Mouse (Mus musculus): ENCODE results near the gene Ptgs2.

Gene Ptgs2

DNA sequence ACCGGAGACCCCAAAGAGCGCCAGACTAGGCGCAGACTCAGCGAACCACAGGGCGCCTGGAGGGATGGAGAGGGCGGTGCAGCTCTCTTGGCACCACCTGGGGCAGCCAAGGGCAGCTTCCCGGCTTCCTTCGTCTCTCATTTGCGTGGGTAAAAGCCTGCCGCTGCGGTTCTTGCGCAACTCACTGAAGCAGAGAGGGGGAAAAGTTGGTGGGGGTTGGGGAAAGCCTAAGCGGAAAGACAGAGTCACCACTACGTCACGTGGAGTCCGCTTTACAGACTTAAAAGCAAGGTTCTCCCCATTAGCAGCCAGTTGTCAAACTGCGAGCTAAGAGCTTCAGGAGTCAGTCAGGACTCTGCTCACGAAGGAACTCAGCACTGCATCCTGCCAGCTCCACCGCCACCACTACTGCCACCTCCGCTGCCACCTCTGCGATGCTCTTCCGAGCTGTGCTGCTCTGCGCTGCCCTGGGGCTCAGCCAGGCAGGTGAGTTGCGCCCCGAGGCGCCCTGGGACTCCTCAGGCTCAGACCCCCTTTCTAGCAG is at the start of gene Ptgs2:
Gene Ptgs2 (plus strand): TSS at position 242 of the 544 bp plus-strand sequence.
- DNase-seq: peak; percentile 22

DNA sequence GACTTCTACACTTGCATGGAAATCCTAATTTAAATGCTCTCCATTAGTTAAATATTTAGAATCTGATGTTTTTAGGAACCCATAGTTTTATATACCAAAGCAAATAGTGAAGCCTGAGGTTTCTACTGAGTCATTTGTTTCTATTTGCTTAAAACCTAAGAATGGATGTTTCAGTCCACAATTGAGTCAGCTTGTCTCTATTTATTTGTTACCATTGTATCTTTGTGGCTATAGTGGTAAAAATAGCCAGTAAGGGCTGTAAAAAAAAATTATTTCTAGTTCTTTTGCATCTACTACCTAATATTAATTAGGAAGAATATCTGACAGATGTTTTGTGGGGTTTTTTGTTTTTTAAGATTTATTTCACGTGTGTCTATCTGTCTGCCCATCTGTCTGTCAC is 49.6 kb upstream of the Ptgs2 start:
- DNase-seq: no peak

DNA sequence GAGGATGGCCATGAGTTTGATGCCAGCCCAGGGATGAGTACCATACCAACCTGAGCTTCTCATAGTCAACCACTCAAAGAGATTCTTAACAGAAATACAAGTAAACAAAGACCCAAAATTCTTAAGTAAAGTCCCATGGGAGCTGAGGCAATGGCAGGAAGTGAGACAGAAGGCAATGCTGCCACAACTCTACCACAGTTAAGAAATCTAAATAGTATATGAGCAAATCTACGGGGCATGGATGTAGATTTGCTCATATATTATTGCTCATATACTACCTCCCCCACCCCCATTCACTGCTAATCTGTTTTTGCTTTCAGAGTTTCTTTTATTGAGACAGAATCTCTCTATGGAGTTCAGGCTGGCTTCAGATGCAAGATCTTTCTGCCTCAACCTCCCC is 34.1 kb upstream of the Ptgs2 start:
- no peak for DNase-seq

DNA sequence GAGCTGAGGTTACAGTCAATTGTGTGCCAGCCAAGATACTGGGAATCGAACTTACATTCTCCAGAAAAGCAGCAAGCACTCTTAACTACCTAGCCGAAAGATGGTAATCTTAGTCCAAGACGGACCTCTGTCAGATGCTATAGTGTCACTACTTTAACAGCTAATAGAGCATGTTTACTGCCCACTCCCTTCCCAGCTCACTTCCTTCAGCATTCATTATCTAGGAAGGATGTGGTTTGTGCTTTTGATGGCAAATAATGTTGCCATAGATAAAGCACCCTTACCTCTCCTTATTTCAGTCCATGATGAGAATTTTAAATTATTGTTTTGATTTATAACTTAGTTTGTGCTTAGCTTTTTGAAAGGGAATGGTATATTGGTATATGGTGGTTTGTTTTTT is 27.0 kb upstream of the Ptgs2 start:
- no peak for DNase-seq

DNA sequence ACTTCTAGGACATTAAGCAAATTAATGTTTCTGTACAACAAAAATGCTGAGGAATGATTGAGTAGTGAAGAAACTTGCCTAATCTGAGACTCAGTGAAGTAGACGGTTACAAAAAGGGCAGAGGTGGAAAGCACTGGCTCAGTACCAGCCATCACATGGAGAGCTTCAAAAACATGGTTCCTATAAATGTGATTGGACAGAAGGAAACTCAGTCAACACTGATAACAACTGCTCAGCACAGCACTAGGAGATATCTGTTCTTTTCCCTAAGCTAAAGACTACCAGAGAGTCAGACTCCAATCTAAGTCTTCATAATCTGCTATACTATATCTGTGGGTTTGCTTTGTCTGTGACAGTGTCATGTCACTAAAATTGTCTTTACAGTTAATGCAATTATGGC is 25.2 kb upstream of the Ptgs2 start:
- no peak for DNase-seq

DNA sequence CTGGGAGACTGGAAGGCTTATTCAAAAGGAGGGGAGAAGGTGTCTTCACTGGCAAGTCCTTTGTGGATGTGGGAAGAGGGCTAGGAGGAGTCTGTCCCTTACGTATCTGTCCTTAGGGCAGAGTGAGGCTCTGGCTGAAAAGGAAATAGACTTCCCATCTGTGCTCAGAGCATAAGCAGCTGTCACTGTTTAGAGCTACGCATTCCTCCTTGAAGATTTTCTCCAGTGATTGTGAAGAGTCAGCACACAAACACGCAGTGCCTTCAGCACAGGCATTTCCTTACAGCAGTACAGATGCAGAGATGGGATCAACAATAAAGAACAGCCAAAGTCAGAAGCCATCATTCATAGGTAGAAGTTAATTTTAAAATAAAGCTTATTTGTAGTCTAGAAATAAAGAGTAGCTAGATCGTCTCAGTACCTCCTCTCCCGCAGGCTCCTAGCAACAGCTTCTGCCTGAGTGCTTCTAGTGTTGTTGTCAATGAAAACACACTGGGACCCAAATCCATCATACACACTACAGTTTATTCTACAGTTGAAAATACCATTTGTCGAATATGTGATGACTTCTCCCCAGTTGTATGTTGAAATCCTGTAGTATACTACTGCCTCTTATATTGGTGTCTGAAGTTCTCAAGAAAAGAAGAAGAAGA is 10.7 kb upstream of the Ptgs2 start:
- DNase-seq: no peak

DNA sequence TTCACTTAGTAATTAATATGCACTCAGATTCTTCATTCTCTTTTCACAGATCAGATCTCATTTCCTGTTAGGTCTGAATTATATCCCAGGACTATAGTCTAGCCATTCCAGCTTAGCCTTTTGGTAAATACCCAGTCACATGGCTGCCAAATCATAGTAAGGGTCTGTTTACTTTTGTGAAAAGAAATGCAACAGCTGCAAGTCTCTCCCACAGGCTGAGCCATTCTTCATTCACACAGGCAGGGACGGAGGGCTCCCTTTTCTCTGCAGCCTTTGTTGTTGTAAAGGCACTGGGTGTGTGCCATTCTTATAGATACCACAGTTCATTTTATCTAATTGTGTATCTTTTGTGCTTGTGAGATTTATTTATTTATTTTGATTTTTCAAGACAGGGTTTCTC is 9.6 kb upstream of the Ptgs2 start:
- no peak for DNase-seq

DNA sequence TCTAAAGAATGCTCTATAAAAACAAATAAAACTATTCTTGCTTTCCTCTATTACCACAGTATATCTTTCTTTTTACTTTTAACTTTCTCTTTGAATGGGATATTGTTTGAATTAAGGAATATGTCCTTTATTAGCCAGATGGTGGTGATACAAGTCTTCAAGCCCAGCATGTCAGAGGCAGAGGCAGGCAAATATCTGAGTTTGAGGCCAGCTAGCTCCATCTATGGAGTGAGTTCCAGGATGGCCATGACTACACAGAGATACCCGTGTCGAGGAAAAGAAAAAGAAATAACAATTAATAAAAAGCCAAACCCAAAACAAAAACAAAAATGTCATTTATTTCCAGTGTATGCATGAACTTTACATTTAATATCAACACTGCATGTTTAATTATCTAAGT is 2.8 kb upstream of the Ptgs2 start:
- DNase-seq: no peak

DNA sequence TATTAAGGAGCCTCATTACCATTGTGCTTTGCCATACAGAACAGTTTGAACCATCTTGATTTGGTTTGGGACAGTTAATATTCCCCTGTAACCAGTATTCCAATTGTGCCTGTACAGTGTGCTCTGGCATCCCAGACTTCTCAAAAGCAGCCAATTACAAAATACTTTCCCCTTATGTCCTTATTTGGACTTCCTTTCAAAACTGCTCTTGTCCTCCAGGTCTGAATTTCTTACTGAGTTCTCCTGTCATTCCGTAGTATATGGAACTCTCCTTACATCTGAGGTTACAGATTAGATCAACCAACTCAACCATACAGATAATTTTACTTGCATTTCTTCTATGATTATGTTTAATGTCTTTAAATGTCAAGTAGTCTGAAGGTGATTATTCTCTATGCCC is 2.1 kb upstream of the Ptgs2 start:
- DNase-seq: no peak

DNA sequence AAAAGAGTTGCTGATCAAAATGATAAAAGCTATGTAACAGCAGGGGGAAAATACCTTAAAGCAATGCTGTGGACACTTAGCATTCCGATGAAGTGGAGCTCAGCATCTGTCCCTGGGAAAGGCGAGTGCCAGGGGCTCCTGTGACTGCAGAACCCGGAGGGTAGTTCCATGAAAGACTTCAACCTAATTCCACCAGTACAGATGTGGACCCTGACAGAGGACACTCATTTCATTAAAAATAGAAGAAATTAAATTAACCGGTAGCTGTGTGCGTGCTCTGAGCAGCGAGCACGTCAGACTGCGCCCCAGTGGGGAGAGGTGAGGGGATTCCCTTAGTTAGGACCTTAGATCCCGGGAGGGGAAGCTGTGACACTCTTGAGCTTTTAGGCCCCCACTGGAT is 457 bp upstream of the Ptgs2 start:
- no peak for DNase-seq

DNA sequence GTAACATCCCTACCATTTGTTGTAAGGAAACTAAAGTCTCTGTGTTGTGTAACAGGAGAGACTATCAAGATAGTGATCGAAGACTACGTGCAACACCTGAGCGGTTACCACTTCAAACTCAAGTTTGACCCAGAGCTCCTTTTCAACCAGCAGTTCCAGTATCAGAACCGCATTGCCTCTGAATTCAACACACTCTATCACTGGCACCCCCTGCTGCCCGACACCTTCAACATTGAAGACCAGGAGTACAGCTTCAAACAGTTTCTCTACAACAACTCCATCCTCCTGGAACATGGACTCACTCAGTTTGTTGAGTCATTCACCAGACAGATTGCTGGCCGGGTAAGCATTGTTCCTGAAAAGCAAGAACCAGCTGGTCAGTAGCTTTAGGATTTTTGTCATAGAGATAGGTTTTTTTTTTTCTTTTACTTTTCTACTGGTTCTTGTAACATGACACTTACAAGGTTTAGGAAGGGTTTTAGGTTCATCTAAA is 4.4 kb downstream of the Ptgs2 start:
- DNase-seq: no peak

DNA sequence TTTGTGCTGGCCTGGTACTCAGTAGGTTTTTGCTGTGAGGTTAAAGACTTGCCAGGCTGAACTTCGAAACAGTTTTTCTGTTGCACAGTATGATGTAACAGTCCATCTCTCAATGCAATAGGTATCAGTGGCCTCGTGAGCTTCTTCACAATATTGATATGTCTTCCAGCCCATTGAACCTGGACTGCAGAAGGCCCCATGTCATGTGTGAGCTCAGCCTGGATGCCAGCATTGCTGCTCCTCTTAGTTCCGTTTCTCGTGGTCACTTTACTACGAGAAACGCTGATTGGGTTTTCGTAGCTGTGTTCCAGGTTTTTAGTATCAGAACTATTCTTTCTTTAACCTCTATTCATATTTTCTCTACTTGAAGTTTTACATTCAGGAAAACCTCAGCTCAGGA is 6.9 kb downstream of the Ptgs2 start:
- no peak for DNase-seq

DNA sequence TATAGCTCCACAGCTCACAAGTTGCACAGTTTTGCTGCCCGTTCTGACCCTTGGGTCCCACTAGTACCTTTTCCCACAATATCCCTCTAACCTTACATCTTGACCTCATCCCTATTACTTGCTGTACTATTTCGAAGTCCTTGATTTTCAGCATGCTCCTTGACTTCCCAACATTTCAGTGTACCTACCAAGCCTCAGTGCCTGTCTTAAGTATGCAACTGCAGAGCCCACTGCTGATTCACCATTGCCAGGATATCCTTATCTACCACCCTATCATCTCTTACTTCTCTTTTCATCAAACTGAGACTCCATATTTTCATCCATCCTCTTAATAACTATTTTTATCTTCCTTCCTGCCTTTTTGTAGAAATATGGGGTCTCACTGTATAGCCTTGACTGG is 9.8 kb downstream of the Ptgs2 start:
- no peak for DNase-seq

DNA sequence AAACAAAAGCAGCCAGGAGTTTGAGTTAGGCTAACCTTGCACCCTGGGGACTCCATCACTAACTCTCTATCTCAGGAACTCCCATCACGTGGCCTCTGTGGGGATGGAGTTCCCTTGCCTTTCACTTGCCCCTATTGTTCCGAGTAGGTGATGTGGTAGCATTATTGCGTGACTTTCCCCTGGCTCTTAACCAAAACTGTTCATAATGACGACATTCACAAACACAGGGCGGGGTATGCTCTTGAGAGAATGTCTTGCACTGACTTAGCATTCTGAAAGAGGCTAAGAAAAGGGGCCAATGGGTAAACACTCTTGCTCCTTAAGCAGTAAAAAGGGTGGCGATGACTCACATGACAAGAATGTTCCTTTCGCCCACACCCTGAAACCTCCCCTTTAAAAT is 15.5 kb downstream of the Ptgs2 start:
- DNase-seq: no peak

DNA sequence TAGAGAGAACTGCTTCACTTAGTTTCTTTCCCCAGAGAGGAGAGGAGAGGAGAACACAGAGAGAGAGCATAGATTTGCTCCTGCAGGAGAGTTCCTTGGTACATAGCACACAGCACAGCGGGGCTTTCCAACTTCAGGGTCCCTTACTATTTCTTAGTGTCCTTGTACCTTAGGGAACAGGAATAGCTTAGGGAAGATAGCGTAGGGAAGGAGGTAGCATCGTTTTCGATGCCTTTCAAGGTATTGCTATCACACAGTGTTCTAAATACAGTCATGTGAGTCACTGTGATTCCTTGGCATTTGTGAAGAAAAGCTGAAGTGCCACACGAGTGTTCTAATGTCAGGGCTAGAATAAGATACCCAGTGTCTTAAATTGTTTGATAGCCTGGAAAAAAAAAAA is 18.5 kb downstream of the Ptgs2 start:
- no peak for DNase-seq

DNA sequence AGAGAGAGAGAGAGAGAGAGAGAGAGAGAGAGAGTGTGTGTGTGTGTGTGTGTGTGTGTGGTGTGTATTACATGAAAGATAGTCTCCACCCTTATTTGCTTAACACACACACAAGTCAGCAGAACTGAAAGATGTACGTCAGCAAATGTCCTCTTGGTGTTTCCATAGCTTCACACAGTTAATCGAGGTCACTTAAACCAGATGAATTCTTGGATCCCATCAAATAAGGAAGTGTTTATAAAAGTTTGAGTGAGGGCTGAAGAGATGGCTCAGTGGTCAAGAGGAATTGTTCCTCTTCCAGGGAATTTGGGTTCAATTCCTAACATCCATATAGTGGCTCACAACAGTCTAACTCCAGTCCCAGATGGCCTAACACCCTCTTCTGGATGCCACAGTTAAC is 25.7 kb downstream of the Ptgs2 start:
- no peak for DNase-seq

DNA sequence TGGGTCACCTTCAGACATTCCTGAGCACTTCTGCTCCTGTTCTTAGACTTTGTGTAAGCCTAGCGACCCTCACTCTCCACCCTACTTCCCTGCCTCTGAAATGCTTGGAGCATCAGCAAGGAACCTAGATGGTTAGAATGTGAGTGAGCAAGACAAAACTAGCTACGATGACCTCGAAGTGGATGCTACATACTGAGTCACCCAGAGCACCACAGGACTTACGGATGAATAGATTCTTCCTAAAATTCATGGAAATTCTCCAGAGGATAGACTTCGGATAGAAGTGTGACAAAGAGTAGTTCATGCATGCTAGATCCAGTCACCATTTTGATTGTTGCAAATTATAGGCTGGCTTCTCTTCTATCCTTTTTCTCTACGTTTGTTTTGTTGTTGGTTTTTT is 30.2 kb downstream of the Ptgs2 start:
- DNase-seq: no peak

DNA sequence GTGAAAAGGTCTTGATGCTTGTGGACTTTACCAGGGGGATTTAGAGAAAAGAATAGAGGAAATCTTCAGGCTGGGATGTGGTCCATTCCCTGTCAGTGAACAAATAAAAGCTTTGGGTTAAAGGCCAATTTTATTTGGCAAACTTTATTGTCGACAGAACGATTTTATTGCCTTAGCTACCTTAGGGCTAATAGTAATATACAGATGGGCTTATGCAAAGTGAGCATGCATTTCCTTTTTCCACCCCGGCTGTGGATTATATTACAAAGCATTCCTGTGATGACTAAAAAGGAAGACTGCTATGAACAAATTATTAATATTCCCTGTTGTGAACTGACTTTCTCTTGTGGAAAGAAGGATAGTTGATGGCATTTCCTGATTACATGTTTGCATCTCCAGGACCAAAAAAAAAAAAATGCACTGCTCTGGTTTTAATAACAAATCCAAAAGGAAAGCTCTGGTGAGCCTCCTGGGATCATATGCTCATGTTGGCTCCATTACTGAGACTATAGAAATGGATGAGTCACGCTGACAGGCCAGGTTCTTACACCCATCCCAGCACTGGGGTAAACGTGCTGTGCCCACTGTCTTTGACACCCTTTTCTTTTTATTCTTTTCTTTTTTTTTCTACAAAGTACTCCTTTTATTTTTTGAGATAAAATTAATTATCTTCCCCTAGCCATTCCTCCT is 30.9 kb downstream of the Ptgs2 start:
- DNase-seq: no peak

DNA sequence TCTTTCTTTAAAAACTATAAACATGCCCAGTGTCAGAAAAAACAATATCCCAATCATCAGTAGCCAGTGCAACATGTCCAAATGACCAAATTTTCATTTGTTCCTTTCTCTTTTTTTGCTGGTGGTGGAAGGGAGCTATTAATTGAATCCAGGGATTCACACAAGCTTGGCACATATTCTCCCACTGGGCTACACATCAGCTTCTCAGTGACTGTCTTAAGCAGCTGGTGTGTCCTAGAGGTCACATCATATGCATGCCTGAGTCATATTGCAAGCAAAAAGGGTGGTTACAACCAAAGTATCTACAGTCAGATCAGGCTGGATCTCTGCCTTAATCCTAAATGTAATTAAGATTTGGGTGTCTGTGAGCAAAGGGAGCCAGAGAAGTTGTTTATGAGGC is 35.5 kb downstream of the Ptgs2 start:
- DNase-seq: no peak

DNA sequence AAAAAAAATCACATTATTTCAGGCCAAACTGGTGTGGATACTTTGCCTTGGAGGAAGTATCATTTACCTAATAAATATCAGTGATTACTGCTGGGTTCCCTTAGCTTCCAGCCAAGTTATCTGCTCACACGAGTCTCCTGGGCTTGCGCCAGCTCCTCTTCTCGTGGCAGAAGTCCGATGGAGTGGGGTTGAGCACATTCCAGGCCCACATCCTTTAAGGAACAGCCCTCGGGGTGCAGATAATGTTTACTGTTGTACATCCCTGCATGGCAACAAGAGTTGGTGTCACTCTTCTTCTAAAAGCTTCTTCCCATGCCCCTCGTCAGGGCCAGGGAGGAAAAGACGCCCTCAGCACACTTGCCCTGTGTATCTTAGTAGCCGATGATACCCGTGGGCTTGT is 39.9 kb downstream of the Ptgs2 start:
- peak; percentile 5 for DNase-seq

DNA sequence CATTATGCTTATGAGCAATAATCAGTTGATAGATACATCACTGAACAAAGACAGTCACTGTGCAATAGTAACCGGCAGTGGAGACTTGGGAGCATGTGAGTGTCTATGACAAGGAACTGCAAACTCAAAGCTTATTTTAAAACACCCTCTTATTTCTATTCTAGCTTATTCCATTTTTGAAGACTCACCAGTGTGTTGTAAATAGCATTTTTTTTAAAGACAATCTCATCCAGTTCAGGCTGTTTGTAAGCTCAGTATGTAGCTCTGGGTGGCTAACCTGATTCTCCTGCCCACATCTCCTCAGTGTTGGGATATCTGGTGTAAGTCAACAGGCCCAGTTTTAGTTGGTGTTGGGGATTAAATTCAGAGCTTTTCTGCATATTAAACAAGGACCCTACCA is 42.1 kb downstream of the Ptgs2 start:
- no peak for DNase-seq

DNA sequence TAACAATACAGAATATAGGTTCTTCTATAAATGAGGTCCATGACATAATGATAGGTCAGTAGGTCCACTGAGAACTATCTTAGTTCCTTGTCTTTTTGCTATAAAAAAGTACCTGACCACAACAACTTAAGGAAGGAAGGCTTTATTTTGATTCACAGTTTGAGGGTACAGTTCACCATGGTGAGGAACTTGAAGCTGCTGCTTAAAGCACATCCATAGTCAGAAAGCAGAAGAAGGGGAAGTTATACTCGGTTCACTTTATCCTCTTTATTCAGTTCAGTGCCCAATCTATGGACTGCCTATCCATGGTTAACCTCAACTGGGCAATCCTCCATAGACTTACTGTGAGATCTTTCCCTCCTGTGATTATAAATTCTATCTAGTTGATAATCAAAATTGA is 43.7 kb downstream of the Ptgs2 start:
- no peak for DNase-seq

DNA sequence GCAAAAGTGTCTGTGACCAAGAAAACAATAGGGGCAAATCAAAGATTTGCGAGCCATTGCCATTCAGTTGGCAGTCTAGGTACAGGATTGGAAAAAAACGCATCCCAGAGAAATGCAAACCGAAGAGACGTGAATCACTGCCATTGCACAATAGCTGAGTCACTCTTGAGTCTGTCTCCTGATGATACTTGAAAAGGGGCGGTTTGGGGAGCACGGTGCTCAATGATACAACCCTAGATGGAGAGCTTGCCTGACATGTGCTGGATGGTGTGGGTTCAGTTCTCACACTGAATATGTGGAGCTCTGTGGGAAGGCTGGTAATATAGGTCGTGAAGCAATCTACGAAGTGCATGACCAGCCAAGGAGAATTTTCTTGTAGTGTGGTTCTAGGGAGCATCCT is 45.2 kb downstream of the Ptgs2 start:
- DNase-seq: no peak

DNA sequence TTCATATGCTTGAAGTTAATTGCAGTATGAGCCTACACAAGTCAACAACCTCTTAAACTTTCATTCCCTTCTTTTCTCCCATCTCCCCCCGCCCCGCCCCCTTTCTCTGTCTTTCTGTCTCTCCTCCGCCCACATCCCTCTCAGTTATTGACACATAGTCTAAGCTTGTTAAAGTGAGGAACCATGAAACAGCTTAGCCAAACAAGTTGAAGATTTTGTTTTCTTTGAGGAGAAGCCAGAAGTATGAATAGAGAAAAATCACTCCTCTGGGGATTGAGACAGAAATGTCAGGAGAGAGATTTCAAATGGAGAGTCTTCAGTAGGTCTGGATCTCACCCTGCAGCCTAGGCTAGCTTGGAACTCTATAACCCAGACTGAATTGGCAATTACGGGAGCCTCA is 47.4 kb downstream of the Ptgs2 start:
- DNase-seq: no peak

DNA sequence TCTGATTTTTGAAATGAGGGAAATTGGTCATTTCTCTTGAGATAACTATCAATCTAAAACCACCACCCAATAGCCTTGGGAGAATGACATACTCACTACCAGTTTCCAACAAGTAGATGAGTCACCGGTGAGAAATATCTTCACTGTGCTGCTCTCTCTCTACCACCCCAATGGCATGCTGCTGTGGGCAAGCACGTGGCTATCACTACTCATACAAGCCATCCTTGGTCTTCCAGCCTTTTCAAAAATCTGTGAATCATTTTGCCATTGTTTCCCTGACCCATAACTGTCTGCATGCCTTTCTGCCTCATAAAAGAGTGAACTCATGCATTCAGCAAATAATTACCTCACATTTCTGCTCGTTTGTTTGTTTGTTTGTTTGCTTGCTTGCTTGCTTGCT is 51.6 kb downstream of the Ptgs2 start:
- DNase-seq: no peak
